Mouse (Mus musculus): ENCODE measurements at regions not wholly inside any gene's neighbourhood (a gene's known extent, or its start where the extent isn't known, plus 50 kb on each side); places are given as distances from the start of the nearest gene placed in this dataset.

DNA sequence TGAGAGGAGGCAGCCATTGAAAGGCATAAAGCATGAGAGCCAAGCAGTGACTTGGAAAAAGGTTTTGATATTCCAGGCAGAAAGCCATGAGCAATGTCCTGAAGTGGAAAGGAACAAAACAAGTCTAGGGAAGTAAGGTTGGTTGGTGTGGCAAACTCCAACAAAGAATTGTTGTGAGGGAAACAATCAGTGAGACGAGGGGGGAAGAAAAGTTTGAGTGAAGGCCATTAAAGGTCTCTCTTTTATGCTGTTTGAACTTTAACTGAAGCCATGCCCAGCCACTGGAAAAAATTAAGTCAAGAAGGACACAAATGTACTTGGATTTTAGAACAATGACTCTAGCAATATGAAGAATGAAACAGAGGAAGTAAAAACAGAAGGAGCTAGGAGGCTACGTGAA, 680.0 kb downstream of the Ttll7 start:
- H3K27me3 ChIP-seq, result no peaks in the 10 kb centered on the region
- H3K4me3 ChIP-seq (replicated peaks), result no peak overlapping the region
- H3K9me3 ChIP-seq, result no peaks in the 10 kb centered on the region
- H3K9ac ChIP-seq (replicated peaks), result no peak overlapping the region
- 57% methylated on average over 2 of the region's 2 CpGs for WGBS
- H3K36me3 ChIP-seq, result no peaks in the 10 kb centered on the region
- no peaks in the 10 kb centered on the region for H3K4me1 ChIP-seq (replicated peaks)
- no peak for ATAC-seq
- no peak overlapping the region for H3K27ac ChIP-seq
- H3K4me2 ChIP-seq (replicated peaks), result no peak overlapping the region

DNA sequence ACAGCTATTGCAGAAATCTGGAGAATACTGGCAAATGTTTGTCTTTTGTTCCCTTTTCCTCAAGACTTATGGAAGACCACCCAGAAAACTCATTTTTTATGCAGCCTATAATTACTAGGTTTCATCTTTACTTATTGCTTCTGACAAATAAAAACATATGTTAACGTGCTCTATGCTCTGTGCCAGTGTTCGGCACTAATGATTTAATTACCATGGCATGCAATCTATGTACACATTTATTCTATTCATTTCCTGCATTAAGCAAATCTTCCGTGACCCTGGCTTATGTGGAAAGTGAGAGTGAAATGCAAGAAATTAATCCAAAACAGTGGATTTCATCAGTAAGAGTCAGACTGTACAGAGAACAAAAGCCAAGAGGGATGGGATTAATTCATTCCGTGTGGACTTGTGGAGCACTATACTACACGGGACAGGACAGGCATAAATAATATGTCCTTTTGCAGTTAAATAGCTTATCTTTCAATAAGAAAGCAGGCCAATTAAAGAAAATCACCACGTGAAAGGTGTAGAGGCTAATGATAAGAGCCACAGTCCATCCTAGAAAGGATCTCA, 679.5 kb downstream of the Ttll7 start:
- WGBS, result 52% methylated on average over 6 of the region's 6 CpGs
- Histone ChIP-seq H3K9me3 (no peaks in the 10 kb centered on the region), H3K4me1 (replicated peaks) (no peaks in the 10 kb centered on the region), H3K36me3 (no peaks in the 10 kb centered on the region), H3K9ac (replicated peaks) (no peak overlapping the region), H3K27me3 (no peaks in the 10 kb centered on the region), H3K4me2 (replicated peaks) (no peak overlapping the region), H3K4me3 (replicated peaks) (no peak overlapping the region), H3K27ac (no peak overlapping the region)
- ATAC-seq, result no peak
